Mouse (Mus musculus) central nervous system, embryonic 18 days (tissue): ENCODE measurements around the gene Mrpl16. TPM values are rescaled to one million over a fixed set of nuclear protein-coding genes. Genes with fewer than 3 reads are reported as not detected.

Source experiments
- polyA plus RNA-seq: library from polyadenylated mRNA; depleted of rRNA; stranded (reverse); fragments of >200 nt; gene quantifications from 2 replicates; pipeline ENCODE4 v1.2.3, GENCODE M21; 2012; rRNA removed

Gene Mrpl16
- polyA plus RNA-seq, result 36.9 and 37.1 TPM in 2 replicates

DNA sequence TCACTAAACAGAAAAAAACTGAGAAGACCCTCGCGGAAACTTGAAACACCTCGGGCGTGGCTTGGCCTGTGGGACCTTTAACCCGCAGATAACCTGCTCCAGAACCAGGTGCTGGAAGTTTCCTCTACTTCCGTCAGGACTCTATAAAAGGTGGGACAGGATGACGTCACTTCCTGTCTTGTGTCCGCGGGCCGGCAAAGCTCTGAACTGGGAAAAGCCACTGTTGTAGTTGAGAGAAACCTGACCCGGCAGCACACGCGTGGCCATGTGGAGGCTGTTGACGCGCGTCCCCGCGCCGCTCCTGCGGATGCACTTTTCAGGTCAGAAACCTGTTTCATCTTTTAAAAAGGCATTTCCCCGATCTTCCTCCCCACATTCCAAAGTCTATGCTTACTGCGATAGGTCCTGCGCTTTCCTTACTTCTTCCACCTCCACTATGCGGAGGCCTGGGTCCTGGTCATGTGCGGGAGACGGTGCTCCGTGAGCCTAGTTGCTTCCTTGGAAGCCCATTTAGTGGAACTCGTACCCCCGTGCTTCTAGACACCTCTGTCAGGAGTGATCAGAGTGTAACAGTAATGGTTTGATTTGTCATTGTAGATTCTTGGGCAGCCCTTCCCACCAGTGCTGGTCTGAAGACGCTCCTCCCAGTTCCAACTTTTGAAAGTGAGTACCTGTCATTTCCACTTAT is at the start of gene Mrpl16:
Gene Mrpl16 (plus strand): TSS at position 187 of the 688 bp plus-strand sequence.

GRCm38 (mm10) chr19:11747298-11747697 is 22.9 kb upstream of the Mrpl16 start, which contains the start of gene Gif:
Gene Gif (plus strand): TSS chr19:11747554.

GRCm38 (mm10) chr19:11819143-11819700 is 49.0 kb downstream of the Mrpl16 start, which contains the start of gene Stx3:
Gene Stx3 (minus strand): TSS chr19:11819403.

Other genes starting within 250 kb of the Mrpl16 start
- 0.14 TPM in 1 of 2 replicates, not detected in the other for gene Ms4a4d, start 233.6 kb upstream of the Mrpl16 start, polyA plus RNA-seq
- gene Ms4a6d, start 165.5 kb upstream of the Mrpl16 start, polyA plus RNA-seq, result 0.87 and 1.7 TPM in 2 replicates
- gene Ms4a2, start 146.7 kb upstream of the Mrpl16 start, polyA plus RNA-seq, result 0.08 and 0.11 TPM in 2 replicates
- 0.17 TPM in 1 of 2 replicates, not detected in the other for gene Ms4a3, start 129.5 kb upstream of the Mrpl16 start, polyA plus RNA-seq
- not detected in 2 replicates for gene Oosp2, start 109.8 kb upstream of the Mrpl16 start, polyA plus RNA-seq
- not detected in 2 replicates for gene Oosp1, start 79.2 kb upstream of the Mrpl16 start, polyA plus RNA-seq
- not detected in 2 replicates for gene Oosp3, start 73.3 kb upstream of the Mrpl16 start, polyA plus RNA-seq
- gene Gif, start 22.8 kb upstream of the Mrpl16 start, polyA plus RNA-seq, result not detected in 2 replicates
- gene Stx3, start 49.0 kb downstream of the Mrpl16 start, polyA plus RNA-seq, result 44.5 and 50.9 TPM in 2 replicates
- not detected in 2 replicates for gene Olfr1417, start 68.8 kb downstream of the Mrpl16 start, polyA plus RNA-seq
- not detected in 2 replicates for gene Olfr1418, start 90.7 kb downstream of the Mrpl16 start, polyA plus RNA-seq
- gene Olfr1419, start 104.7 kb downstream of the Mrpl16 start, polyA plus RNA-seq, result 0.04 TPM in 2 replicates
- not detected in 2 replicates for gene Olfr1420, start 116.2 kb downstream of the Mrpl16 start, polyA plus RNA-seq
- 26.2 and 28.7 TPM in 2 replicates for gene Patl1, start 142.0 kb downstream of the Mrpl16 start, polyA plus RNA-seq
- 32.1 and 33.5 TPM in 2 replicates for gene Osbp, start 195.6 kb downstream of the Mrpl16 start, polyA plus RNA-seq